ENCODE assay signal across 18 mouse cellular contexts in genomic region chr16:46769383-46769782, GRCm38 (mm10).
DNase-seq lines count a peak whose midpoint lies in the region; ATAC-seq lines count a peak whose summit lies in the region.
"Had no signal": no experiment of that assay in that cellular context is flagged by ENCODE, and none has a peak within 500 bp of the region (broad histone marks: within the 10 kb centered on the region; RNA-seq: fewer than 3 reads in every experiment).

No protein-coding gene starts in this region.

- H3K4me1 ChIP-seq in midbrain, embryonic 13.5 days (replicated peaks): peaks cover 12% of the 10 kb centered on the region
- H3K4me1 ChIP-seq: heart, embryonic 15.5 days; hindbrain, embryonic 12.5 days; stomach, embryonic 15.5 days had no signal

- no peak overlapping the region for H3K9ac ChIP-seq in midbrain, embryonic 13.5 days (replicated peaks)
- H3K9ac ChIP-seq: heart, embryonic 15.5 days; hindbrain, embryonic 12.5 days; lung, embryonic 14.5 days; stomach, embryonic 15.5 days had no signal

- H3K27ac ChIP-seq in midbrain, embryonic 13.5 days: no peak overlapping the region
- H3K27ac ChIP-seq: heart, embryonic 15.5 days; hindbrain, embryonic 12.5 days; kidney, postnatal 0 days; layer of hippocampus, adult 2 months; macrophage; stomach, embryonic 15.5 days had no signal

- H3K36me3 ChIP-seq in midbrain, embryonic 13.5 days: no peaks in the 10 kb centered on the region
- H3K36me3 ChIP-seq: heart, embryonic 15.5 days; hindbrain, embryonic 12.5 days; stomach, embryonic 15.5 days had no signal

- 8% methylated on average over 4 of the region's 4 CpGs for WGBS in midbrain, embryonic 13.5 days

- DNase-seq in embryo, embryonic 11 days: peak; percentile 5
- no peak for DNase-seq in embryo, embryonic 10 days (ENCODE audit: low spot score)
- DNase-seq in right cerebral cortex, postnatal 10 days (ENCODE audit: low spot score in 2 of 2): peak; percentile 17 to 37
- no peak for DNase-seq in right cerebral cortex, postnatal 14 days
- DNase-seq in ovary, adult 18-20 months (ENCODE audit: low spot score): no peak
- no peak for DNase-seq in adrenal gland, adult 8-10 months
- no peak for DNase-seq in frontal cortex, postnatal 10 days (ENCODE audit: low spot score in 2 of 2)
- DNase-seq: cerebellum, adult 11-12 months; lung, embryonic 14.5 days had no signal

- H3K4me2 ChIP-seq in midbrain, embryonic 13.5 days (replicated peaks): no peak overlapping the region
- H3K4me2 ChIP-seq: heart, embryonic 15.5 days; hindbrain, embryonic 12.5 days; lung, embryonic 14.5 days; stomach, embryonic 15.5 days had no signal

- no peaks in the 10 kb centered on the region for H3K27me3 ChIP-seq in midbrain, embryonic 13.5 days
- H3K27me3 ChIP-seq: heart, embryonic 15.5 days; hindbrain, embryonic 12.5 days; stomach, embryonic 15.5 days had no signal

- no peaks in the 10 kb centered on the region for H3K9me3 ChIP-seq in midbrain, embryonic 13.5 days
- H3K9me3 ChIP-seq: heart, embryonic 15.5 days; hindbrain, embryonic 12.5 days; stomach, embryonic 15.5 days had no signal

- H3K4me3 ChIP-seq in midbrain, embryonic 13.5 days (replicated peaks): no peak overlapping the region
- H3K4me3 ChIP-seq: heart, embryonic 15.5 days; hindbrain, embryonic 12.5 days; layer of hippocampus, adult 2 months; myocyte; stomach, embryonic 15.5 days had no signal

- peak; percentile 85 for ATAC-seq in midbrain, embryonic 13.5 days
- ATAC-seq: Patski had no signal

Comparison
In these comparisons a context has a peak if more than half of its experiments do, and no peak if none do; other contexts are left out.
1. DNase-seq: peak in embryo, embryonic 11 days (single experiment) and right cerebral cortex, postnatal 10 days (2 of 2); none in embryo, embryonic 10 days (single experiment), right cerebral cortex, postnatal 14 days (single experiment), ovary, adult 18-20 months (single experiment), adrenal gland, adult 8-10 months (single experiment) and frontal cortex, postnatal 10 days (0 of 2).